Mouse (Mus musculus): Measurements from ENCODE around the gene Usp15. TPM values are rescaled to one million over a fixed set of nuclear protein-coding genes. Genes with fewer than 3 reads are reported as not detected.
A peak's percentile ranks its signal among the peaks of the same experiment; 100 is the strongest.

Usp15 gene
- total and polyA plus RNA-seq, 2 experiments, result 4.5 to 53.0 TPM

GRCm38 (mm10) chr10:123060831-123061230 is 136.0 kb downstream of the Usp15 start:
- Histone ChIP-seq H3K27me3 (ENCODE audit: control insufficient read depth, insufficient read depth, low read length) (no peaks in the 10 kb centered on the region), H3K79me2 (ENCODE audit: control insufficient read depth, insufficient read depth, low read length) (peaks cover 17% of the 10 kb centered on the region; the same call in 1 of the 2 replicates), H3K27ac (replicated peaks; ENCODE audit: insufficient read depth, low read depth, low read length) (no peak overlapping the region), H3K9ac (ENCODE audit: low read depth, low read length) (no peak overlapping the region), H3K4me1 (ENCODE audit: control insufficient read depth, insufficient read depth, low read length) (no peaks in the 10 kb centered on the region; the same call in 1 of the 2 replicates), H3K36me3 (ENCODE audit: control insufficient read depth, insufficient read depth, low read length) (no peaks in the 10 kb centered on the region), H3K4me3 (ENCODE audit: insufficient read depth, low read depth, low read length) (no peak overlapping the region)
- DNase-seq (ENCODE audit: extremely low read depth, low read depth, low spot score), result peak; percentile 36
- 74% methylated on average over 6 of the region's 6 CpGs for WGBS
- TF ChIP-seq CTCF (IDR thresholded peaks at IDR 0.05; ENCODE audit: low read depth, low read length) (no peak), POLR2A (IDR thresholded peaks at IDR 0.05; ENCODE audit: extremely low read depth, insufficient read depth, low read length) (no peak)

- Histone ChIP-seq H3K27me3 (ENCODE audit: control insufficient read depth, insufficient read depth, low read length) (no peaks in the 10 kb centered on the region), H3K27ac (replicated peaks; ENCODE audit: insufficient read depth, low read depth, low read length) (no peak overlapping the region), H3K4me3 (ENCODE audit: insufficient read depth, low read depth, low read length) (no peak overlapping the region), H3K36me3 (ENCODE audit: control insufficient read depth, insufficient read depth, low read length) (peaks cover 4% of the 10 kb centered on the region; the same call in 1 of the 2 replicates), H3K9ac (ENCODE audit: low read depth, low read length) (no peak overlapping the region), H3K79me2 (ENCODE audit: control insufficient read depth, insufficient read depth, low read length) (peaks cover 20% of the 10 kb centered on the region; the same call in 1 of the 2 replicates), H3K4me1 (ENCODE audit: control insufficient read depth, insufficient read depth, low read length) (no peaks in the 10 kb centered on the region)
- TF ChIP-seq POLR2A (IDR thresholded peaks at IDR 0.05; ENCODE audit: extremely low read depth, insufficient read depth, low read length), result no peak
- no peak for TF ChIP-seq CTCF (IDR thresholded peaks at IDR 0.05; ENCODE audit: low read depth, low read length)
- WGBS, result 91% methylated on average over 1 of the region's 1 CpGs
- no peak for DNase-seq (ENCODE audit: extremely low read depth, low read depth, low spot score)
Observed at GRCm38 (mm10) chr10:123057082-123057481, 139.7 kb downstream of the Usp15 start.

- Histone ChIP-seq H3K36me3 (ENCODE audit: control insufficient read depth, insufficient read depth, low read length) (peaks cover 8% of the 10 kb centered on the region), H3K9ac (ENCODE audit: low read depth, low read length) (no peak overlapping the region), H3K27me3 (ENCODE audit: control insufficient read depth, insufficient read depth, low read length) (no peaks in the 10 kb centered on the region), H3K4me3 (ENCODE audit: insufficient read depth, low read depth, low read length) (no peak overlapping the region), H3K79me2 (ENCODE audit: control insufficient read depth, insufficient read depth, low read length) (peaks cover 14% of the 10 kb centered on the region; the same call in 1 of the 2 replicates), H3K27ac (replicated peaks; ENCODE audit: insufficient read depth, low read depth, low read length) (no peak overlapping the region), H3K4me1 (ENCODE audit: control insufficient read depth, insufficient read depth, low read length) (no peaks in the 10 kb centered on the region)
- TF ChIP-seq POLR2A (IDR thresholded peaks at IDR 0.05; ENCODE audit: extremely low read depth, insufficient read depth, low read length) (no peak), CTCF (IDR thresholded peaks at IDR 0.05; ENCODE audit: low read depth, low read length) (no peak)
- 93% methylated on average over 10 of the region's 10 CpGs for WGBS
- DNase-seq (ENCODE audit: extremely low read depth, low read depth, low spot score), result no peak
Observed at GRCm38 (mm10) chr10:123056463-123056862, 140.3 kb downstream of the Usp15 start.

GRCm38 (mm10) chr10:123055205-123056000 is 141.4 kb downstream of the Usp15 start:
- Histone ChIP-seq H3K27ac (replicated peaks; ENCODE audit: insufficient read depth, low read depth, low read length) (no peak overlapping the region), H3K36me3 (ENCODE audit: control insufficient read depth, insufficient read depth, low read length) (peaks cover 17% of the 10 kb centered on the region), H3K79me2 (ENCODE audit: control insufficient read depth, insufficient read depth, low read length) (peaks cover 6% of the 10 kb centered on the region; the same call in 1 of the 2 replicates), H3K27me3 (ENCODE audit: control insufficient read depth, insufficient read depth, low read length) (no peaks in the 10 kb centered on the region), H3K4me1 (ENCODE audit: control insufficient read depth, insufficient read depth, low read length) (no peaks in the 10 kb centered on the region), H3K9ac (ENCODE audit: low read depth, low read length) (no peak overlapping the region), H3K4me3 (ENCODE audit: insufficient read depth, low read depth, low read length) (no peak overlapping the region)
- DNase-seq (ENCODE audit: extremely low read depth, low read depth, low spot score), result no peak
- WGBS, result 88% methylated on average over 9 of the region's 9 CpGs
- no peak for TF ChIP-seq POLR2A (IDR thresholded peaks at IDR 0.05; ENCODE audit: extremely low read depth, insufficient read depth, low read length)
- no peak for TF ChIP-seq CTCF (IDR thresholded peaks at IDR 0.05; ENCODE audit: low read depth, low read length)

Other genes with a start within 250 kb of the Usp15 start
- gene Mon2, start 120.5 kb downstream of the Usp15 start, total RNA-seq (2014; rRNA removed), result 51.8 and 58.1 TPM in 2 replicates
- 24.3 and 35.1 TPM in 2 replicates for gene Mon2, start 120.5 kb downstream of the Usp15 start, polyA plus RNA-seq (2012; rRNA removed)
- gene Fam19a2, start 67.0 kb upstream of the Usp15 start, total RNA-seq (2014; rRNA removed), result 3.1 and 3.6 TPM in 2 replicates
- 0.53 and 0.78 TPM in 2 replicates for gene Fam19a2, start 67.0 kb upstream of the Usp15 start, polyA plus RNA-seq (2012; rRNA removed)

Measured in liver, adult 2 months (tissue).